Mouse (Mus musculus) bone marrow, adult 2 months (tissue): ENCODE results near the gene Slain2.

Experiments
- CTCF ChIP-seq: fragments of 200-500 bp; IDR thresholded peaks from 2 replicates; pipeline ENCODE4 v1.5.1; 2011; ENCODE audit warnings: low read length, control low read depth; ENCODE audit not compliant: control insufficient read depth, insufficient read depth
- POLR2A ChIP-seq: fragments of 200-500 bp; IDR thresholded peaks from 2 replicates; pipeline ENCODE4 v1.6.1; 2011; ENCODE audit warnings: low read depth, mild to moderate bottlenecking, control low read depth, low read length, borderline replicate concordance; ENCODE audit not compliant: control insufficient read depth

DNA sequence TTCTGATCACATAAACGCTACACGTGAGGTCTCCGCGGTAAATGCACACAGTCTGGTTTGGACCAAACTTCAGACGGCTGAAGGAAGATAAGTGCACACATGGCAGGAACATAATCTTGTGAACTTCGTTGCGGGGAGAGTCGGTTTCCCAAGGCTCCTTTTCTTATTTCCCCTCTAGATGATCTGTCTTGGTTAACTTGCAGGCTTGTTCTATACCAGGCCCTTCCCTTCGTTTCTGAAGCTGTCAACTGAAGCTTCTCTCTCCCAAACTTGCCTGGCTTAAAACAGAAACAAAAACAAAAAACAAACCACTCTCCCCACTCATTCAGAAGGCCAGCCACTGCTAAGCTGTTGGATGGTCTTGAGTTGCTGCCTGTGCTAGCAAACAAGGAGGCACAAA, 100.6 kb downstream of the Slain2 start:
- TF ChIP-seq CTCF (no peak), POLR2A (no peak)
